Mouse (Mus musculus): ENCODE data around the gene P4htm. TPM values are rescaled to one million over a fixed set of nuclear protein-coding genes. Genes with fewer than 3 reads are reported as not detected.

P4htm gene
- total and polyA plus RNA-seq, 2 experiments from 2014 or later: 39.3 to 39.9 TPM

GRCm38 (mm10) chr9:108599021-108599566 lies 1.6 kb upstream of the P4htm start:
- Histone ChIP-seq H3K36me3 (ENCODE audit: insufficient read depth) (peaks cover 20% of the 10 kb centered on the region), H3K4me2 (ENCODE audit: low read depth) (no peak overlapping the region), H3K27ac (ENCODE audit: low read depth, low read length) (no peak overlapping the region), H3K27me3 (ENCODE audit: insufficient read depth, low read length) (no peaks in the 10 kb centered on the region), H3K9me3 (ENCODE audit: low read length) (no peaks in the 10 kb centered on the region), H3K4me3 (ENCODE audit: low read depth, low read length) (no peak overlapping the region), H3K9ac (no peak overlapping the region), H3K4me1 (ENCODE audit: insufficient read depth) (no peaks in the 10 kb centered on the region; the same call in 1 of the 2 replicates)
- WGBS: 81% methylated on average over 4 of the region's 4 CpGs
- peak; percentile 84 for DNase-seq
- no peak for TF ChIP-seq CTCF (IDR thresholded peaks at IDR 0.05; ENCODE audit: low read depth)
- ATAC-seq: no peak

- H3K4me2 ChIP-seq (ENCODE audit: low read depth): no peak overlapping the region
- no peak overlapping the region for H3K27ac ChIP-seq (ENCODE audit: low read depth, low read length)
- no peaks in the 10 kb centered on the region; the same call in 1 of the 2 replicates for H3K4me1 ChIP-seq (ENCODE audit: insufficient read depth)
- no peak for TF ChIP-seq CTCF (IDR thresholded peaks at IDR 0.05; ENCODE audit: low read depth)
- DNase-seq (no peak), ATAC-seq (no peak)
- no peaks in the 10 kb centered on the region for H3K27me3 ChIP-seq (ENCODE audit: insufficient read depth, low read length)
- H3K9me3 ChIP-seq (ENCODE audit: low read length): no peaks in the 10 kb centered on the region
- 85% methylated on average over 3 of the region's 3 CpGs for WGBS
- no peak overlapping the region for H3K9ac ChIP-seq
- no peak overlapping the region for H3K4me3 ChIP-seq (ENCODE audit: low read depth, low read length)
- 0 out of 2 replicates have a peak, but pooled peaks cover 6% of the 10 kb centered on the region for H3K36me3 ChIP-seq (ENCODE audit: insufficient read depth)
These were observed 3.1 kb downstream of the P4htm start for GRCm38 (mm10) chr9:108594354-108594753.

- no peaks in the 10 kb centered on the region for H3K27me3 ChIP-seq (ENCODE audit: insufficient read depth, low read length)
- 64% methylated on average over 4 of the region's 4 CpGs for WGBS
- no peak for TF ChIP-seq CTCF (IDR thresholded peaks at IDR 0.05; ENCODE audit: low read depth)
- ATAC-seq (no peak), DNase-seq (no peak)
- no peak overlapping the region for H3K9ac ChIP-seq
- H3K36me3 ChIP-seq (ENCODE audit: insufficient read depth): 0 out of 2 replicates have a peak, but pooled peaks cover 6% of the 10 kb centered on the region
- H3K4me1 ChIP-seq (ENCODE audit: insufficient read depth): peaks cover 24% of the 10 kb centered on the region
- H3K4me3 ChIP-seq (ENCODE audit: low read depth, low read length): no peak overlapping the region
- H3K4me2 ChIP-seq (ENCODE audit: low read depth): no peak overlapping the region
- H3K27ac ChIP-seq (ENCODE audit: low read depth, low read length): no peak overlapping the region
- no peaks in the 10 kb centered on the region for H3K9me3 ChIP-seq (ENCODE audit: low read length)
These were observed 6.0 kb downstream of the P4htm start for GRCm38 (mm10) chr9:108591462-108591861.

GRCm38 (mm10) chr9:108589229-108589628 lies 8.2 kb downstream of the P4htm start:
- Histone ChIP-seq H3K36me3 (ENCODE audit: insufficient read depth) (0 out of 2 replicates have a peak, but pooled peaks cover 6% of the 10 kb centered on the region), H3K4me3 (ENCODE audit: low read depth, low read length) (no peak overlapping the region), H3K27me3 (ENCODE audit: insufficient read depth, low read length) (no peaks in the 10 kb centered on the region), H3K9me3 (ENCODE audit: low read length) (no peaks in the 10 kb centered on the region), H3K4me2 (ENCODE audit: low read depth) (no peak overlapping the region), H3K9ac (no peak overlapping the region), H3K27ac (ENCODE audit: low read depth, low read length) (peak overlapping the region; percentile 94), H3K4me1 (ENCODE audit: insufficient read depth) (peaks cover 24% of the 10 kb centered on the region)
- TF ChIP-seq CTCF (IDR thresholded peaks at IDR 0.05; ENCODE audit: low read depth): peak; percentile 54
- DNase-seq (peak; percentile 48), ATAC-seq (no peak)
- WGBS: 66% methylated on average over 5 of the region's 5 CpGs

GRCm38 (mm10) chr9:108587571-108588180 lies 9.8 kb downstream of the P4htm start:
- Histone ChIP-seq H3K9ac (peak overlapping the region; percentile 44), H3K27ac (ENCODE audit: low read depth, low read length) (peak overlapping the region; percentile 94), H3K27me3 (ENCODE audit: insufficient read depth, low read length) (no peaks in the 10 kb centered on the region), H3K9me3 (ENCODE audit: low read length) (no peaks in the 10 kb centered on the region), H3K4me2 (ENCODE audit: low read depth) (peak overlapping the region; percentile 47), H3K36me3 (ENCODE audit: insufficient read depth) (peaks cover 4% of the 10 kb centered on the region; the same call in 1 of the 2 replicates), H3K4me3 (ENCODE audit: low read depth, low read length) (peak overlapping the region; percentile 13; the same call in 1 of the 2 replicates), H3K4me1 (ENCODE audit: insufficient read depth) (peaks cover 24% of the 10 kb centered on the region)
- TF ChIP-seq CTCF (IDR thresholded peaks at IDR 0.05; ENCODE audit: low read depth): no peak
- 1% methylated on average over 14 of the region's 14 CpGs for WGBS
- peak; percentile 91 for DNase-seq
- ATAC-seq: peak; percentile 98

GRCm38 (mm10) chr9:108579344-108579690 lies 18.1 kb downstream of the P4htm start:
- H3K9ac ChIP-seq: peak overlapping the region; percentile 94
- ATAC-seq (no peak), DNase-seq (no peak)
- peaks cover 31% of the 10 kb centered on the region for H3K36me3 ChIP-seq (ENCODE audit: insufficient read depth)
- H3K27me3 ChIP-seq (ENCODE audit: insufficient read depth, low read length): no peaks in the 10 kb centered on the region
- peaks cover 15% of the 10 kb centered on the region for H3K4me1 ChIP-seq (ENCODE audit: insufficient read depth)
- H3K4me3 ChIP-seq (ENCODE audit: low read depth, low read length): peak overlapping the region; percentile 90; the same call in 1 of the 2 replicates
- H3K4me2 ChIP-seq (ENCODE audit: low read depth): peak overlapping the region; percentile 73
- H3K9me3 ChIP-seq (ENCODE audit: low read length): no peaks in the 10 kb centered on the region
- no peak for TF ChIP-seq CTCF (IDR thresholded peaks at IDR 0.05; ENCODE audit: low read depth)
- peak overlapping the region; percentile 97 for H3K27ac ChIP-seq (ENCODE audit: low read depth, low read length)
- WGBS: 66% methylated on average over 5 of the region's 5 CpGs
